Mouse (Mus musculus) ES-E14 (cell line): ENCODE results near the gene Ptpn1.

Experiments used
- CHD2 ChIP-seq: IDR thresholded peaks from 2 replicates; pipeline ENCODE4 v1.6.1; 2014; ENCODE audit warnings: mild to moderate bottlenecking, low read depth, low read length, inconsistent platforms
- HCFC1 ChIP-seq: IDR thresholded peaks from 2 replicates; pipeline ENCODE4 v1.6.1; 2012; ENCODE audit warnings: low read length, inconsistent platforms, borderline replicate concordance; ENCODE audit not compliant: insufficient read depth
- MAFK ChIP-seq: IDR thresholded peaks from 2 replicates; pipeline ENCODE4 v1.6.1; 2014; ENCODE audit warnings: mild to moderate bottlenecking, low read depth, low read length, inconsistent platforms; ENCODE audit not compliant: insufficient read depth
- ZC3H11A ChIP-seq: IDR thresholded peaks from 2 replicates; pipeline ENCODE4 v1.6.1; 2012; ENCODE audit warnings: low read depth, mild to moderate bottlenecking, inconsistent platforms, low read length, borderline replicate concordance
- ZNF384 ChIP-seq: IDR thresholded peaks from 2 replicates; pipeline ENCODE4 v1.6.1; 2012; ENCODE audit warnings: low read depth, low read length, inconsistent platforms

GRCm38 (mm10) chr2:168016951-168017391, 85.1 kb downstream of the Ptpn1 start:
- no peak for TF ChIP-seq MAFK
- no peak for TF ChIP-seq ZC3H11A
- no peak for TF ChIP-seq CHD2
- TF ChIP-seq ZNF384, result no peak
- no peak for TF ChIP-seq HCFC1
